Mouse (Mus musculus): Measurements from ENCODE around the gene Ccdc106. TPM values are rescaled to one million over a fixed set of nuclear protein-coding genes. Genes with fewer than 3 reads are reported as not detected.

Gene Ccdc106
- total and polyA plus RNA-seq, 3 experiments: 0.25 to 0.53 TPM; not detected in 1

DNA sequence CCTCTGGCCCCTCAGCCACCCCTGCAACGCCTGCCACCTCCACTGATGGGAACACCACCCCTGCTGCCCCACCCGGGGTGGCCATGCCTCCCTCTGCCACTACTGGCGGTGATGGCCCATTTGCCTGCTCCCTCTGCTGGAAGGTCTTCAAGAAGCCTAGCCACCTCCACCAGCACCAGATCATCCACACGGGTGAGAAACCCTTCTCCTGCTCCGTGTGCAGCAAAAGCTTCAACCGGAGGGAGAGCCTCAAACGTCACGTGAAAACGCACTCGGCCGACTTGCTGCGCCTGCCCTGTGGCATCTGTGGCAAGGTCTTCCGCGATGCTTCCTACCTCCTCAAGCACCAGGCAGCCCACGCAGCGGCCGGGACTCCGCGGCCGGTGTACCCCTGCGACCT, 9.6 kb downstream of the Ccdc106 start:
- TF ChIP-seq EP300 (IDR thresholded peaks at IDR 0.05; ENCODE audit: insufficient read depth, low read depth, low read length): no peak
- TF ChIP-seq CTCF (IDR thresholded peaks at IDR 0.05): no peak
- TF ChIP-seq POLR2A (IDR thresholded peaks at IDR 0.05; ENCODE audit: insufficient read depth, low read depth, low read length): no peak
- H3K4me3 ChIP-seq: no peak overlapping the region
- H3K27ac ChIP-seq: no peak overlapping the region
- 94% methylated on average over 21 of the region's 21 CpGs for WGBS
- H3K27me3 ChIP-seq (ENCODE audit: control insufficient read depth, insufficient read depth, low read length): no peaks in the 10 kb centered on the region
- no peak overlapping the region for H3K9ac ChIP-seq (ENCODE audit: low read depth, low read length)
- no peaks in the 10 kb centered on the region for H3K4me1 ChIP-seq (ENCODE audit: control insufficient read depth, insufficient read depth, low read length)
- no peaks in the 10 kb centered on the region for H3K36me3 ChIP-seq (ENCODE audit: control insufficient read depth, insufficient read depth, low read length)
- intact Hi-C loops (cut with DNase I): no loop called here
- DNase-seq: no peak
- H3K79me2 ChIP-seq (replicated peaks; ENCODE audit: control insufficient read depth, insufficient read depth, low read length): peaks cover 3% of the 10 kb centered on the region

- H3K27ac ChIP-seq: no peak overlapping the region
- no peaks in the 10 kb centered on the region for H3K27me3 ChIP-seq (ENCODE audit: control insufficient read depth, insufficient read depth, low read length)
- H3K4me1 ChIP-seq (ENCODE audit: control insufficient read depth, insufficient read depth, low read length): no peaks in the 10 kb centered on the region
- H3K36me3 ChIP-seq (ENCODE audit: control insufficient read depth, insufficient read depth, low read length): no peaks in the 10 kb centered on the region
- WGBS: 89% methylated on average over 63 of the region's 63 CpGs
- no peak overlapping the region for H3K4me3 ChIP-seq
- TF ChIP-seq POLR2A (IDR thresholded peaks at IDR 0.05; ENCODE audit: insufficient read depth, low read depth, low read length): no peak
- no peak for TF ChIP-seq EP300 (IDR thresholded peaks at IDR 0.05; ENCODE audit: insufficient read depth, low read depth, low read length)
- TF ChIP-seq CTCF (IDR thresholded peaks at IDR 0.05): no peak
- H3K9ac ChIP-seq (ENCODE audit: low read depth, low read length): no peak overlapping the region
- no peak for DNase-seq
- H3K79me2 ChIP-seq (replicated peaks; ENCODE audit: control insufficient read depth, insufficient read depth, low read length): peaks cover 2% of the 10 kb centered on the region; the same call in 1 of the 2 replicates
- intact Hi-C loops (cut with DNase I): no loop called here
Observed at GRCm38 (mm10) chr7:5030554-5031275, 10.4 kb downstream of the Ccdc106 start.

GRCm38 (mm10) chr7:5031496-5031895, 11.1 kb downstream of the Ccdc106 start:
- intact Hi-C loops (cut with DNase I): no loop called here

GRCm38 (mm10) chr7:5033818-5034217, 13.5 kb downstream of the Ccdc106 start, which contains the start of gene 4632433K11Rik:
TSS of gene 4632433K11Rik (plus strand) at chr7:5034118.
- Histone ChIP-seq H3K9ac (ENCODE audit: low read depth, low read length) (no peak within 1 kb of the TSS), H3K36me3 (ENCODE audit: control insufficient read depth, insufficient read depth, low read length) (no peaks in the 10 kb centered on the region; the same call in 1 of the 2 replicates), H3K4me3 (no peak within 1 kb of the TSS), H3K4me1 (ENCODE audit: control insufficient read depth, insufficient read depth, low read length) (no peaks in the 10 kb centered on the region; the same call in 1 of the 2 replicates), H3K79me2 (replicated peaks; ENCODE audit: control insufficient read depth, insufficient read depth, low read length) (peaks cover 2% of the 10 kb centered on the region; the same call in 1 of the 2 replicates), H3K27me3 (ENCODE audit: control insufficient read depth, insufficient read depth, low read length) (no peaks in the 10 kb centered on the region), H3K27ac (no peak within 1 kb of the TSS)
- no peak for TF ChIP-seq CTCF (IDR thresholded peaks at IDR 0.05)
- no peak for TF ChIP-seq POLR2A (IDR thresholded peaks at IDR 0.05; ENCODE audit: insufficient read depth, low read depth, low read length)
- TF ChIP-seq EP300 (IDR thresholded peaks at IDR 0.05; ENCODE audit: insufficient read depth, low read depth, low read length): no peak
- intact Hi-C loops (cut with DNase I): no loop called here
- 88% methylated on average over 3 of the region's 3 CpGs for WGBS
- no peak for DNase-seq

More at GRCm38 (mm10) chr7:5031496-5031895, 11.1 kb downstream of the Ccdc106 start:
- Histone ChIP-seq H3K4me3 (no peak overlapping the region), H3K27me3 (ENCODE audit: control insufficient read depth, insufficient read depth, low read length) (no peaks in the 10 kb centered on the region), H3K9ac (ENCODE audit: low read depth, low read length) (no peak overlapping the region), H3K79me2 (replicated peaks; ENCODE audit: control insufficient read depth, insufficient read depth, low read length) (peaks cover 2% of the 10 kb centered on the region; the same call in 1 of the 2 replicates), H3K4me1 (ENCODE audit: control insufficient read depth, insufficient read depth, low read length) (no peaks in the 10 kb centered on the region), H3K27ac (no peak overlapping the region), H3K36me3 (ENCODE audit: control insufficient read depth, insufficient read depth, low read length) (no peaks in the 10 kb centered on the region)
- DNase-seq: no peak
- TF ChIP-seq EP300 (IDR thresholded peaks at IDR 0.05; ENCODE audit: insufficient read depth, low read depth, low read length) (no peak), CTCF (IDR thresholded peaks at IDR 0.05) (no peak), POLR2A (IDR thresholded peaks at IDR 0.05; ENCODE audit: insufficient read depth, low read depth, low read length) (no peak)
- WGBS: 87% methylated on average over 46 of the region's 46 CpGs

DNA sequence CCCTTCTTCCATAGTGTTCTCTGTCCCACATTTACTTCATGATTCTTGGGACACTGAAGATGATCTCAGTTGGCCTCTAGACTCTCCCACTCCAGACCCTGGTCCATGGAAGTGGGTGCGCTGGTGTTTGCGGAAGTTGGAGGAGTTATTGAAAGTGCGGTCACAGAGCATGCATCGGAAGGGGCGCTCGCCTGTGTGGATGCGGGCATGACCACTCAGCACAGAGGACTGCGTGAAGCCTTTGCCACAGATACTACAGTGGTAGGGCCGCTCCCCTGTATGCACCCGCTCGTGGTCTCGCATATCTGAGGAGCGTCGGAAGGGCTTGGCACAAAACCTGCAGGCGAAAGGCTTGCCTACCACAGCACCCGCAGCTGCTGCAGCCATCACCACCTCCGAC, 15.3 kb downstream of the Ccdc106 start:
- 94% methylated on average over 17 of the region's 17 CpGs for WGBS
- no peak for DNase-seq
- Histone ChIP-seq H3K27me3 (ENCODE audit: control insufficient read depth, insufficient read depth, low read length) (no peaks in the 10 kb centered on the region), H3K79me2 (replicated peaks; ENCODE audit: control insufficient read depth, insufficient read depth, low read length) (no peaks in the 10 kb centered on the region), H3K27ac (no peak overlapping the region), H3K4me3 (no peak overlapping the region), H3K4me1 (ENCODE audit: control insufficient read depth, insufficient read depth, low read length) (no peaks in the 10 kb centered on the region; the same call in 1 of the 2 replicates), H3K36me3 (ENCODE audit: control insufficient read depth, insufficient read depth, low read length) (no peaks in the 10 kb centered on the region; the same call in 1 of the 2 replicates), H3K9ac (ENCODE audit: low read depth, low read length) (no peak overlapping the region)
- intact Hi-C loops (cut with DNase I): loop anchor here (2.0 kb wide), 1 partner anchor 15 kb away; the partner anchor contains the start of gene Zfp580
- TF ChIP-seq EP300 (IDR thresholded peaks at IDR 0.05; ENCODE audit: insufficient read depth, low read depth, low read length) (no peak), POLR2A (IDR thresholded peaks at IDR 0.05; ENCODE audit: insufficient read depth, low read depth, low read length) (no peak), CTCF (IDR thresholded peaks at IDR 0.05) (no peak)

- DNase-seq: no peak
- no peaks in the 10 kb centered on the region; the same call in 1 of the 2 replicates for H3K36me3 ChIP-seq (ENCODE audit: control insufficient read depth, insufficient read depth, low read length)
- intact Hi-C loops (cut with DNase I): loop anchor here (2.0 kb wide), 1 partner anchor 15 kb away; the partner anchor contains the start of gene Zfp580
- H3K4me3 ChIP-seq: no peak overlapping the region
- no peaks in the 10 kb centered on the region for H3K27me3 ChIP-seq (ENCODE audit: control insufficient read depth, insufficient read depth, low read length)
- 93% methylated on average over 9 of the region's 9 CpGs for WGBS
- no peaks in the 10 kb centered on the region for H3K79me2 ChIP-seq (replicated peaks; ENCODE audit: control insufficient read depth, insufficient read depth, low read length)
- no peak for TF ChIP-seq CTCF (IDR thresholded peaks at IDR 0.05)
- no peak for TF ChIP-seq EP300 (IDR thresholded peaks at IDR 0.05; ENCODE audit: insufficient read depth, low read depth, low read length)
- TF ChIP-seq POLR2A (IDR thresholded peaks at IDR 0.05; ENCODE audit: insufficient read depth, low read depth, low read length): no peak
- H3K9ac ChIP-seq (ENCODE audit: low read depth, low read length): no peak overlapping the region
- H3K4me1 ChIP-seq (ENCODE audit: control insufficient read depth, insufficient read depth, low read length): no peaks in the 10 kb centered on the region; the same call in 1 of the 2 replicates
- no peak overlapping the region for H3K27ac ChIP-seq
Observed at GRCm38 (mm10) chr7:5036136-5036535, 15.8 kb downstream of the Ccdc106 start.
